Mouse (Mus musculus): ENCODE data around the gene Olfr91.

DNA sequence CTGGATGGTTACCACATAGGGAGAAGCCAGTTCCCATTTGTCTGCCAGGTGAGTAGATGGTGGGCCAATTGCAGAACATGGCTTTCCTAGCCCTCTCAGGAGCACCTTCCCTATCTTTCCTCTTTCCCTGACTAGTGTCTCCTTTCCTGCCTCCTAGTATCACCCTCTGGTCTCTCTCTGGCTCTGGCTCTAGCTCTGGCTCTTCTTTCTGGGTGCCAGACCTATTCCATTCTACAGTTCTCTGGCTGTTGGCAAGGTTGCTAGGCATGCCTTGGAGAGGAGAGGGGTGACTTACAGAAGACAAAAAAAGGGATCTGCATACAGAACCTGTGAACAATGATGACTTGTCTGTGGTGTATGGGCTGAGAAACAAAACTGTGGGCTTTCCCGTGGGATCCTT lies 30.2 kb downstream of the Olfr91 start:
- TF ChIP-seq CTCF (IDR thresholded peaks at IDR 0.05; ENCODE audit: insufficient read depth, low read length) (no peak), POLR2A (IDR thresholded peaks at IDR 0.05; ENCODE audit: borderline replicate concordance, extremely low read depth, low read depth, low read length) (no peak)

All from lung, adult 2 months (tissue).